Mouse (Mus musculus): ENCODE results near the gene Riok1. TPM values are rescaled to one million over a fixed set of nuclear protein-coding genes. Genes with fewer than 3 reads are reported as not detected.

The Riok1 gene
- 10 to 100 TPM; 28.6 to 33.0 (median 30.6) TPM for total RNA-seq (2022)

DNA sequence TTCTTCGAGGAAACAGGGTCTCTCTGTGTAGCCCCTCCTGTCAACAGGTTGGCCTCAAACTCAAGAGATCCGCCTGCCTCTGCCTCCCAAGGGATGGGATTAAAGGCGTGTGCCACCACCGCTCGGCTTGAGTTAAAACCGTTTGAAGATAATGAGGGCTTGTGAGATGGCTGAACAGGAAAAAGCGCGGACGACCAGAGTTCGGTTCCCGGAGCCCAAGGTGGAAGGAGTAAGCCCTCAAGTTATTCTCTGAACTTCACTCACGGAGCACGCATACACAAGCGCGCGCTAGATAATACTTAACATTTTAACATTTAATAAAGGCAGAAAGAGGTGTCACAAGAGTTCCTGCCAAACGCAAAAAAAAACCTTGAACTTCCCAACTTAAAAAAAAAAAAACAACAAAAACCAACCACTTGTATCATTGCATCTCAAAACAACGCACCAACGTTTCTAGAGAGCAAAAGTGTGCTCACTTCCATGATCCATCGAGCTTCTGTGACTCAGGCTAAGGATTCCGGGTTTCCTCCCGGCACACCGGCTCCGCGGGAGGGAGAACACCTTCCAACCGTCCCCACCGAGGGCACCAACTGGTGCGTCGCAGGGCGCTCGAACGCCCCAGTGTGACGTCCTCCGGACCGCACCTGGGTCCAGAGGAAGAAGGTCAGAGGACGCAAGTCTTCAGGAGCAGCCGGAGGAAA lies at the start of gene Riok1:
TSS of gene Riok1 (plus strand) at position 653 of the 701 bp plus-strand sequence.
- no peak for DNase-seq (ENCODE audit: low spot score in 2 of 2)

DNA sequence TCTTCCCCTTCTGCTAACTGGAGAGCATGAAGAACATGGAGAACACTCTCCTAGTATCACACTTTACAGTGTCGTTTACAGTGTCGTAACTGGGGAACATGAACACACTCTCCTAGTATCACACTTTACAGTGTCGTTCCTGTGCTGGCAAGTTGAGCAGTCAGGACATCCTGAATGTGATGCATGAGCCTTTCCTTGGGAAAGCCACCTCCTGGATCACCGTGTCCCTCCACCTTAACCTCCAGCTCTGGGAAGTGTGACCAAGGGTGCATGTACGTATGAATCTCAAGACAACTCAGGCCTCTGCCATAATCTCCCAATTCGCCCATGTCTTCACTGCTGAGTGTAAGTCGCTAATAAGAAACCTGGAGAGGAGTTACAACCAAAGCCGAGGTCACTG lies 47.1 kb upstream of the Riok1 start:
- no peak for DNase-seq (ENCODE audit: low spot score in 2 of 2)

- no peak for DNase-seq (ENCODE audit: low spot score in 2 of 2)
Observed at GRCm38 (mm10) chr13:37992638-37993371, 44.0 kb upstream of the Riok1 start.

DNA sequence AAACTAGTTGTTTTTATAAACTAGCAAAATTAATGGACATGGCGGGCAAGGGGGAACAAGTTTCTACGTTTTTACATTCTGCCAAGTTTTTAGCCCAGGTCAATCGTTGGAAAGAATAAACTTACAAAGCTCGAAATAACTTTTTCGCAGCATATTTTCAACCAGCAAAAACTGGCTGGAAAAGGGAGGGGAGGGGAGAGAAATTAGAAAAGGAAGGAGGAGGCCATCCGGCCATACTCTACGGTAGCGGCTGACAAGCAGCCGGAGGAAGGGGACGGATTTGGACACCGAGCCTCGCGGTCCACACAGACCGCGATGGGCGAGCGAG lies 43.5 kb upstream of the Riok1 start:
- DNase-seq (ENCODE audit: low spot score in 2 of 2) = no peak

- peak; percentile 89 to 92 for DNase-seq (ENCODE audit: low spot score in 2 of 2)
Observed at GRCm38 (mm10) chr13:37993704-37994404, 42.9 kb upstream of the Riok1 start, which contains the start of gene Ssr1. Ssr1 (minus strand) TSS chr13:37994217.

- no peak for DNase-seq (ENCODE audit: low spot score in 2 of 2)
Observed at GRCm38 (mm10) chr13:37994405-37994749, 42.4 kb upstream of the Riok1 start.

DNA sequence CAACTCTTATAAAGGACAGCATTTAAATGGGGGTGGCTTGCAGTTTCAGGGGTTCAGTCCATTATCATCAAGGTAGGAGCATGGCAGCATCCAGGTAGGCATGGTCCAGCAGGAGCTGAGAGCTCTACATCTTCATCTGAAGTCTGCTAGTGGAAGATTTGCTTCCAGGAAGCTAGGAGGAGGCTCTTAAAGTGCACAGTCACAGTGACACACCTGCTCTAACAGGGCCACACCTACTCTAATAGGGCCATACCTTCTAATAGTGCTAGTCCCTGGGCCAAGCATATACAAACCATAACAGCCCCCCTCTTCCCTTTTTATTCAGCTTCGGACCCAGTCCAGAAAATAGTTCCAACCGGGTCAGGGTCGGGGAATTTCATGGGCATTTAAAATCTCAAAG lies 37.1 kb upstream of the Riok1 start:
- DNase-seq (ENCODE audit: low spot score in 2 of 2) = no peak

DNA sequence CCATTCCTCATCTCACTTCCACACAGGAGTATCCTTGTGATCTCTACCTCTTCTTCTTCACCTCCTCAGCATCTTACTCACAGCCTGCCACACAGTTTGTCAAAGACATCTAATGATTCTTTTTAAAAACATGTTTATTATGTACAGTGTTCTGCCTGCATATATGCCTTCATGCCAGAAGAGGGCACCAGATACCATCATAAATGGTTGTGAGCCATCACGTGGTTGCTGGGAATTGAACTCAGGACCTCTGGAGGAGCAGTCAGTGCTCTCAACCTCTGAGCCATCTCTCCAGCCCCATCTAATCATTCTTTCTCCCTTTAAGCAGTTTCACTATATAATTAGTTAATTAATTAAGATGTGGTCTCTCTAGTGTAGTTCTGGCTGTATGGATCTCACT lies 34.3 kb upstream of the Riok1 start:
- no peak for DNase-seq (ENCODE audit: low spot score in 2 of 2)

DNA sequence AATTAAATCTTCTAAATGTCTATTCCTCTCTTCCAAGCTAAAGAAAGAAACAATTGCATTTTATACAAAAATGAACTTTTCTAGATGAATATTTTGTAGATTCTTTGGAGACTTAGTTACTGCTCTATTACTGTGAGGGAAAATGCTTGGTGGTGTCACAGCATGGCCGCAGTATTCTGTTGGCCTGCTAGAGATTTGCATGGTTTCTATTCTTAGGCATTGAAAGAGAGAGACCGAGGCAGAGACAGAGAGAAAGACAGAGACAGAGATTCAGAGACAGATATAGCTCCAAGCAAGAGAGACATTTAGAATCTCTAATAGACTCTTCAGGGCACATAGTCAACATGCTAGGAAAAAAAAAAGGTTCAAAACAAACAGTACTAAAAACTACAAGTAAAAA lies 28.8 kb upstream of the Riok1 start:
- no peak for DNase-seq (ENCODE audit: low spot score in 2 of 2)

- no peak for DNase-seq (ENCODE audit: low spot score in 2 of 2)
Observed at GRCm38 (mm10) chr13:38009721-38010408, 26.9 kb upstream of the Riok1 start.

- DNase-seq (ENCODE audit: low spot score in 2 of 2) = no peak
Observed at GRCm38 (mm10) chr13:38010444-38010910, 26.3 kb upstream of the Riok1 start.

DNA sequence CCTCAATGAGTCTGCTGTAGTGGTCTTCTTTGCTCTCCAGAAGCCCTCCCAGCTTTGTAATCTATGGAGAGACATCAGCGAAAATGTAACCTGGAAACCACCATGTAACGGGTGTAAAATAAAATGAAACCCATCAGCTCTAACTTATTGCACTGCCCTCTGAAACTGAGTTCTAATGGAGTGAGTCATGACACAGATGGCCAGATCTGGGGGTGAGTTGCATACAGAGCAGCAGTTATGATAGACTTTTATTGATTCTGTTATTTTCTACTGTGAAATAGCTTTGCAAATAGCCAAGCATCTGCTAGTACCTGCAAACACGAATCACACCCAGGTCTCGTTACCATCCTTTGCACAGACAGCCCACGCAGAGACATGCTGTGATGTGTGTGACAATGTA lies 24.4 kb upstream of the Riok1 start:
- no peak for DNase-seq (ENCODE audit: low spot score in 2 of 2)

DNA sequence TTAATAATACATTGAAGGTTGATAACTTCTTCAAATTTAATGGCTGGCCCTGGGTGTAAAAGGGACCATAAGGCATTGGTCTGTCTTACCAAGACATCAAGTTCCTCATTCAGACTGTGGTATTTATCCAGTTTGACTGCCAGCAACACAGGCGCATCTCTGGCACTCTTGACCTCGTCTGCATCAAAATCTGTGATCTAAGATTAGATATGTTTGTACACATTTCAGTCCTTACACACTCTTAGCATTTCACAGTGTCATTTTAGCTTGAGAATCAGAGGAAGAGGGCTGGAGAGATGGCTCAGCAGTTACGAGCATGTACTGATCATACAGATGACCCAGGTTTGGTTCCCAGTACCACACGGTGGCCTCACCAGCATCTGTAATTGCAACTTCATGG lies 21.2 kb upstream of the Riok1 start:
- no peak for DNase-seq (ENCODE audit: low spot score in 2 of 2)

GRCm38 (mm10) chr13:38018791-38019190 lies 18.0 kb upstream of the Riok1 start:
- DNase-seq (ENCODE audit: low spot score in 2 of 2) = no peak

GRCm38 (mm10) chr13:38025874-38026273 lies 10.9 kb upstream of the Riok1 start:
- no peak for DNase-seq (ENCODE audit: low spot score in 2 of 2)

GRCm38 (mm10) chr13:38027618-38028248 lies 9.1 kb upstream of the Riok1 start:
- no peak for DNase-seq (ENCODE audit: low spot score in 2 of 2)

DNA sequence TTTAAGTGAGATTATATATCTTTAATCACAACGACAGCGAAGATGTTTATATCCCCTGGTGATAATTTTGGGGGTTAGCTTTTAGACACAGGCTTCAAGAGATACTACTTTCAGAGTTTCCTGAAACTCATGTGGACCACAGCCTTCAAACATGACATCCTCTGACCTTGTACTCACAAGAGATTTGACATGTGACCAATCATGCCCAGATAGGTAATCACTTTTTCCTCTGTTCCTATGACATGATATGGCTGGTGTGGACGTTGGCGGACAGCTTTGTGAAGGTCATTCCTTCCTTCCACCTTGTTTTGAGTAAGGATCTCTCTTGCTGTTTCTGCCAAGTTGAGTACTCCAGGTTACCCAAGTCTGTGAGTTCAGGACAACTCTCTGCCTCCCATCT lies 8.4 kb upstream of the Riok1 start:
- no peak for DNase-seq (ENCODE audit: low spot score in 2 of 2)

DNA sequence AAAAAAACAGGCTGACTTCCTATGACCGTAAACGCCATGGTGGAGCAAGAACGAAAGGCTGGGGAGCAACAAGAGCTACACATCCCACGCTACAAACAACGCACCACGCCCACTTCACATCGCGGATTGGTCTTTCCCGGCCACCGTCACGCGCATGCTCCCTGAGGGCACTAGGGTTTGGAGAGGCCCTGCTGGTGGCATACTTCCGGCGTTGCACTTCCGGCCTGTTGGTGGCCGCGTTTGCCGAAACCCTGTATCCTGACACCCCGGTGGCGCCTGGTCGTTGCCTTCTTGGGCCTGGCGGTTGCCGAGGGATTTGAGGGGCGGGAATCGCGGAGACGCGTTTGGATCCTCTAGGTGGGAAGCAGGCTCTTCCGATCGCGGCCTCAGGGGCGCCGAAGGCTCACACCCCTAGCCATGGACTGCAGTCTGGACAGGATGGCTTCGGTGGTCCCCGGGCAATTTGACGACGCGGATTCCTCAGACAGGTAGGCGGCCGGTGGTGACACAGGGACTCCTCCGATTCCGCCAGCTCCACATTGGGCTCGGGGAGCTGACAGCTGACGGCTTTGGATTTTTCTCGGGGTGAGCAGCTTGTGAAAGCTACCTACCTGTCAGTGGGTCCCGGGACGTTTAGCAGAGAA lies 371 bp downstream of the Riok1 start, which contains the start of gene Cage1:
TSS of gene Cage1 (minus strand) at position 26 of the 644 bp plus-strand sequence.
- peak; percentile 96 to 98 for DNase-seq (ENCODE audit: low spot score in 2 of 2)

DNA sequence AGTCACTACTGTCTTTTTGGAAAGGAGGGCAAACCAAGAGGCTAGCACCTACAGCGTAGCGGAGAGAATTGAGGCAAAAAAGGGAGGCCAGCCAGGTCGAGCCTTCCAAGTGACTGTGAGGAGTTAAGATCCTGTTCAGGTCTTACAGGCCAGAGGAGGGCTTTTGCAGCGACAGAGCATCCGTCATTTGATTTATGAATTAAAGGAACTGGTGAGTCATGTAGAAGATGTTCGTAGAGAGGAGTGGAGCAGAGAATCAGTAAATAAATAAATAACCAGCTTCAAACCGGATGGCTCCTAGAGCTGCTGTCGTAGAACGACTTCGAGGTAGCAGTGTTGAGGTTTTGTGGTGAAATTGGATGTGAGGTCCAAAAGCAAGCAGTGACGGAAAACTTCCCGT lies 1.0 kb downstream of the Riok1 start:
- DNase-seq (ENCODE audit: low spot score in 2 of 2) = no peak

GRCm38 (mm10) chr13:38049888-38050287 lies 13.1 kb downstream of the Riok1 start:
- no peak for DNase-seq (ENCODE audit: low spot score in 2 of 2)

DNA sequence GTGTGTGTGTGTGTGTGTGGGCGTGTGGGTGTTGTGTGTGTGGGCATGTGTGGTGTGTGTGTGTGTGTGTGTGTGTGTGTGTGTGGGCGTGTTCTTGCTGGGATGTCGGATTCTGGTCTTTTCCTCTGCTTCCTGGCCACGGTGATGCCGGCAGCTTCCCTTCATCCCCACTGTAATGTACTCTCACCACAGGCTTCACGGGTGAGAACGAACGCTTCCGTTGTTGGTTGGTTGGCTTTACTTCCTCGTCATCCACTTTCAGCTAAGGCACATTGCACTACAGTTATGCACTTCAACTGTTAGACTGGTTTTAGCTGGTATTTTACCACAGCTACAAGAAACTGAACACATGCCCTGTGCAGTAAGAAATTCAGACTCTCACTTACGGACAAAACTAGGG lies 25.9 kb downstream of the Riok1 start:
- no peak for DNase-seq (ENCODE audit: low spot score in 2 of 2)

Measured in layer of hippocampus, adult 8-10 months (tissue).